Mouse (Mus musculus) v-Abl transformed pro-B cells (cell line): ENCODE data around the gene E130309D02Rik.

Experiments used
- in situ Hi-C, 2 experiments: fragments of 400-800 bp; cut with MboI; formaldehyde crosslinking; loops; one replicate each; pipeline ENCODE4 v1.15.1; 2025; ENCODE audit not compliant: unreplicated experiment in 2 of 2

E130309D02Rik gene

DNA sequence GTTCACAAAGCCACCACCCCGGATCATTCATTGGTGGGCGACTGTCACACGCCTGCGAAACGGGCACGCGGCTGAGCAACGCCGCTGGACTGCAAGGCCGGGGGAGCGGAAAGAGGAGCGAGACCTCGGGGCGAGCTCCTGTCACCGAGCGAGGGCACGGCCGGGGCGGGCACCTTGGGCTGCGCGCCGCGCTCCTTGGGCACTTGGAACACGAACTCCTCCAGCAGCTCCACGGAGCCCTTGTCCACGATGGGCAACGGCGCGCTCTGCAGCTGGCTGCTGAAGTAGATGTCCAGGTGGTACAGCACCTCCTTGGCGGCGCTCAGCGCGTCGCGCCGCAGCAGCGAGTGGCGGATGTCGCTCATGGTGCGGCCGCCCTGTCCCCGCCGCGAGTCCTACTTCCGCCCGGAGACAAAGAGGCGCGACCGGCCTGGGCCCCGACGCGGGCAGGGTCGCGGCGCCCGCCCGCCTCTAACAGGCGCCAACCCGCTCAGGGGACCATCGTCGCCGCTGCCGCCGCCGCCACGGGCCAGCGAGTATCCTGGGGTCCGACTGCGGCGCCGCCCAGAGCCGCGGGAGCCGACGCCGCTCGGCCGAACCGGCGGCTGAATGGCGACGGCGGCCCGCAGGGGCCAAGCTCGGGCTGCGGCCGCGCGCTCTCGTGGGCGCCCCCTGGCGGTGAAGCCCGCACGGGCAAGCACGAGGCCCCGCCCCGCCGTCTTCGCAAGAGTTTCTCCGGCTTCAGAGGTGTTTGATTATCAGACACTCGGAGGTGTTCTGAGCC lies at the start of gene E130309D02Rik:
E130309D02Rik (minus strand) TSS at position 631 of the 784 bp plus-strand sequence.
- in situ Hi-C loops = loop anchor here (5.0 to 25.0 kb wide), 3 partner anchors 92 to 1447 kb away; partner anchors contain the start of genes Tmem130 (in 1 of the 2) and Trrap (in 1 of the 2)

DNA sequence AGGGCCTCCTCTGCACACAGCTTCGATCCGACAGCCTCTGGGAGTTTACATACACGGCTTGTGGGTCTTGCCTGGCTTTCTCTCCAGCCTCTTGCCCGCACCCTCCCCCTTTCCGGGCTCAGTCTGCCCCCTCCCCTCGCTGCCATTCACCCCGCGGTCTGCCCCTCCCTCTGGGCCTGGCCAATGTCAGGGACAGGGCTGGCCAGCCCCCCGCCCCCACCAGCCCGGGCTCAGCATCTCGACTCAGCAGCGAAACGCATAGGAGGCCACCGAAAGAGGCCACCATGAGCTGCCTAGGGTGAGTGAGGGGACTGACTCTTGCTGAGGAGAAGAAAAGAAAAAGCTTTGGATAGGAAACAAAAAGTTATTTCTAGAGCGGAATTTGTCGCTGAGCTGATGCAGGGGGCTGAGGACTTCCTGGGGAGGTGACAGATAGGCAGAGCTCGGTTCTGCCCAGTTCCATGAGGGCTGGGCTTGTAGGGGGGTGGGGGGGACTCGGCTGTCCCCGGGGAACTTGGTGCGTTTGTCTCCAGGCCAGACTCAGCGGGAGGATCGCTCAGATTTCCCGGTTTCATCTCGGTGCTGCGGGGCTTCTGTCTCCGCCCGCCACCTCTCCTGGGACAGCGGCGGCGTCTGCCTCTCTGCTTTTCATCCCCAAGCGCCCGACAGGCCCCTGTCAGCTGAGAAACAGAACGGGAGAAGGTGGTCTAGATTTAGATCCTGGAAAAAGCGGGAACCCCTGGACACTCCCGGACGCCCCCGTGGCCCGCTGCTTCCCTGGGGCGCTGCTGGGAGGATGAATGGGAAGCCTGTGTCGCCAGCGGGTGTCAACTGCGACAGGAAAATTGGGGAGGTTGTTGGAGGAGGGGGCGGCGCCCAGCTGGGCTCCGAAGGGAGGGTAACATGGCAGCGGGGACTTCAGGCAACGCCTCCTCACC lies 48.8 kb upstream of the E130309D02Rik start:
- in situ Hi-C loops = no loop called here

DNA sequence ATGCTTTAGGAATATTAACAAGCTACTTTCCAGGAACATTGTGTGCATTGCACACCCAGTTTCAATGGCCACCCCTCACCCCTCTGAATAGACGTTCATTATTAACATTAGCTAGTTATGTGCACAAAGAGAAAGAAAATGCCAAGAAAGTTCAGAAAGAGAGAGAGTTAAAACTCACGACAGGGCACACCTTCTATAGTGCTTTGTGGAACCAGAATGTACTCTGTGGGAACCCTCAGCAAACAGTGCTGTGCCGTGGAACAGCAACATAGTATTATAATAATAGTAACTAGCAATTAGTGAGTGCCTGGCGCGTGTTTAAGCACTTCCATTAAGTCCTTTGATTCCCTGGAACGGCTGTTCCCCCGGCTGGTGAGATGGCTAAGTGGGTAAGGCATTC lies 46.3 kb upstream of the E130309D02Rik start:
- in situ Hi-C loops = no loop called here

GRCm38 (mm10) chr5:143360000-143360399 lies 44.8 kb upstream of the E130309D02Rik start:
- in situ Hi-C loops = no loop called here

DNA sequence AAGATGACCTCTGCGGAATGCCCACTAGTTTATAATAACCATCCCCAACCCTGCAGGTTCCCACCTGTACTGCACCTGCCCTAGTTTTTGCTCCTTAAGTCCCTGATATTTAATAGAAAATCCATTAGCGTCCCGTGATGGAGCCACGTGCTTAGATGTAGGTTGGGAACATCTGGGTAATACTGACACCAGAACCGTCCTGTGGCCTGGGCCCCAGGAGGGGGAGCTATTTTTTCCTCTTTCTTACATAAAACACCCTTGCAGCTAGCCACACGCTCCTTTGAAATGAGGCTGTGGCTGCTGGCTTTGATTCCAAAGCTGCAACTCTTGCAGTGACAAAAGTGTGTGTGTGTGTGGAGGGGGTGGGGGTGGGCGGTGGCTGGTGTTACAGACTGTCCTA lies 44.1 kb upstream of the E130309D02Rik start:
- in situ Hi-C loops = no loop called here

DNA sequence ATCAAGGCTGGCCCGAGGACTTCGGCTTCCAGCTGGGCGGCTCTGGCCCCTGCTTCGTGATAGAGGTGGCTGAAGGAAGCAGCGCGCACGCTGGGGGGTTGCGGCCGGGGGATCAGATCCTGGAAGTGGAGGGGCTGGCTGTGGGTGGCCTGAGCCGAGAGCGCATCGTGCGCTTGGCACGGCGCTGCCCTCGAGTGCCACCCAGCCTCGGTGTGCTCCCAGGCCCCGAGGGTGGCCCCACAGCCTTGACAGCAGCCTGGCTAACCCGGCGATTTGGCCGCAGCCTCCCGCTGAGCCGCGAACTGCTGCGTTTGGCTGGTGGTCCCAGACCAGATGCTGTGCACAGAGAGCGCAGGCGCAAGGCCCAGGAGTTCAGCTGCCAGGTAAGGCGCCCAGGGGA lies 42.4 kb upstream of the E130309D02Rik start:
- in situ Hi-C loops = no loop called here

- in situ Hi-C loops = no loop called here
Measured at GRCm38 (mm10) chr5:143356686-143357388, 41.7 kb upstream of the E130309D02Rik start, which contains the start of gene Grid2ip. Gene Grid2ip (plus strand): TSS chr5:143357338.

DNA sequence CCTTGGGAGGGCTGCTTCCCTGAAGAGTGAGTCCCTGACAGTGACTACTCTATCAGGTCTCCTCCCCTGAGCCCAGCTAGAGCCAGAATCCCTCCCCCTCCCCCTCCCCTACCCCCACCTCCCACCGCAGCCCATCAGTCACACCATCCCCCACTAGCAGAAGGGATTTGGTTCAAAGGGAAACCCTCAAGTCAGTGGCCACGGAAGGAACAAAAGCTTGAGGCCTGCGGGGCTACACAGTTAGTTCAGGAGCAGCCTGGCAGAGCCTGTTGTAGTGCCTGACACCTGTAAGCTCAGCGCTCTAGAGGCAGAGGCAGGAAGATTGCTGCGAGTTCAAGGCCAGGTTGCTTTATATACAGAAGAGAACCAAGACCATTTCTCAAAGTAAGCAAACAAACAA lies 40.9 kb upstream of the E130309D02Rik start:
- in situ Hi-C loops = no loop called here

- in situ Hi-C loops = no loop called here
Measured at GRCm38 (mm10) chr5:143346367-143346766, 31.2 kb upstream of the E130309D02Rik start.

DNA sequence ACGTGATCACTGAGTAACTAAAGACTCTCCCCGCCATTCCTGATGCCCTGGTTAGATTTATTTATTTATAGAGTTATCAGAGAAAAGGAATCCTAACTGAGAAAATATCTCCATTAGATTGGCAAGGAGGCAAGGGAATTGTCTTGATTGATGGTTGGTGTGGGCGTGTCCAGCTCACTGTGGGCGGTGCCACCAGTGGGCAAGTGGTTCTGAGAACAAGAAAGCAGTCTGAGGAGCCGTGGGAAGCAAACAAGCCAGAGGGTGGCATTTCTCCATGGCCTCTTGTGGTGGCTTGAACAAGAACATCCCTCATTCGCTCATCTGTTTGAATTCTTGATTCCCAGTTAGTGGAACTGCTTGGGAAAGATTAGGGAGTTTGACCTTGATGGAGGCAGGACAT lies 24.4 kb upstream of the E130309D02Rik start:
- in situ Hi-C loops = no loop called here

GRCm38 (mm10) chr5:143336559-143336958 lies 21.4 kb upstream of the E130309D02Rik start:
- in situ Hi-C loops = no loop called here

DNA sequence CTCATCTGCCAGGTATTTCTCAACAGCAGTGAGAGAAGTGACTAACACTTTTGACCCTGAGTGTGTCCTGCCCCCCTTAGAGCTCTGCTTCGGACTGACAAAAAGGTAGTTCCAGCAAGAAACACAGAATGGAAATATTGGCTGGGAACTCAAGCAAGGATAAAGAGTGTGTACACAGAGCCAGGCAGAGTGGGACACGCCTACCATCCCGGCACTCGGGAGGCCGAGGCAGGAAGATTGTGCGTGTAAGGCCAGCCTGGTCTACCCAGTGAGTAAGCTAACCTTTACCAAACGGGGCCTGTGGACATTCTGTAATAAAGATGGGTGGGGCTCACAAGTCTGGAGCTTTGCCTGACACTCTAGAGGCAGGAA lies 19.9 kb upstream of the E130309D02Rik start:
- in situ Hi-C loops = no loop called here

- in situ Hi-C loops = loop anchor here (5.0 kb wide), 1 partner anchor 88 kb away; no protein-coding TSS in a partner anchor
Measured at GRCm38 (mm10) chr5:143334418-143335088, 19.4 kb upstream of the E130309D02Rik start.

DNA sequence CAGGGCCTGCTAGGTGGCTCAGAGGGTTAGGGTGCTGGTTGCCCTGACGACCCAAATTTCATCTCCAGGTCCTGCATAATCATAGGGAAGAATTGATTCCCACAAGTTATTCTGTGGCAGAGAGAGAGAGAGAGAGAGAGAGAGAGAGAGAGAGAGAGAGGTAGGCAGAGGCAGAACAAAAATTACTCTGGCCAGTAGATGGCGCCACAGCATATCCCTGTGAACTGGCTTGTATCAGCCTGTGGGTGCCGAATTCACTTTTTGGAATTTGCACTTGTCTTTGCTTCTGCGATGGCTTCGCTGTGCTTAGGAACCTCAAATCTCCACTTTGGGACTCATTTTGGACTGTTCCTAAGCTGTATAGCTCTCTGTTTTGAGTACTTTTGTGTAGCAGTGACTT lies 18.7 kb upstream of the E130309D02Rik start:
- in situ Hi-C loops = loop anchor here (5.0 kb wide), 1 partner anchor 88 kb away; no protein-coding TSS in a partner anchor

DNA sequence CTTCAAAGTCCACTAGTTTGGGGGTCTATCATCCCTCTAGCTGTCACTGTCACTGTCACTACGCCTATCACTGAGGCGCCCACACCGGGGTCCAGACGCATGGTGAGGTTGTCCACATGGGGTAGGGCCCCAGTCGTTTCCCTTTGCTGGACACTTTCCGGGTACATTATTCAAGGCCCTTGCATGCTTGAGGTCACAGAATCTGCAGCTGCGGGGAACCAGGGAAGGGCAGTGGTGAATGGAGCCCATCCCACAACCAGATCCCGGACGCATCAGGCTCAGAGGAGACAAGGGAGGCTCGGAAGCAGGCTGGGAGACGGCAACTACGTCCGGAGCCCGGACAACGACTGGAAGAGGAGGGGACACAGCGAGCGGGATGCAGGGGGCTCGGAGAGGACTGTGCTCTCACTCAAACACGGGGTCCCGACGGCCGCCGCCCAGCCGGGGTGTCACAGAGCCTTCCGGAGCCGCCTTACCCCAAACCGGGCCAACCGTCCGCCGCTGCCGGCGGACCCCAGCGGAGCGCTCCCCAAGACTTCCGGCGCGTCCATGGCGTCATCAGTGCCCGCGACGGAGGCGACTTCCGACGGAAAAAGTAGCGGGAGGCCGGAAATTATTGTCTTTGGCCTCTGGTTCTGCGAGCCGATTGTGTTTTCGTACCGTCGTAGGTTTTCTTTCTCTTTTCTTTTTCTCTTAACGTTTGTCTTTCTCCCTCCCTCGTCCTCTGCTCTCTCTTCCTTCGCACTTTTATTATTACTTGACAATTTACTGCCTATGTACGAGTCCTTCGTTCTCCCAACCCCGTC lies 13.7 kb upstream of the E130309D02Rik start, which contains the start of gene Zdhhc4:
Zdhhc4 (minus strand) TSS at position 567 of the 806 bp plus-strand sequence.
- in situ Hi-C loops = loop anchor here in 1 of 2 experiments (5.0 kb wide), 1 partner anchor 223 kb away; no protein-coding TSS in a partner anchor

DNA sequence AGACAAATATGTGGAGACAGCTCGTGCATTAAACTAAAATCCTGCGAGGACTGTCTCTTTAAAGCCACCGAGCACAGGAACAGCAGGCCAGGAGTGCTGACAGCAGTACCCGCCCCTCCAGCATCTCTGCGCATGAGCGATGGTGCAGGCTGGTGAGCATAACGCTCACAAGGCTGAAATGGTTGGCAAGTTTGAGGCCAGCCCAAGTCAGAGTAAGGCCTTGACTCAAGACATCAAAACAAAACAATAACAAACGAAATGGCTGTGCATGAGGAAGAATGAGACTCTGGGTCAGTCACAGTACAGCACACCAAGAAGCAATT lies 2.1 kb upstream of the E130309D02Rik start:
- in situ Hi-C loops = loop anchor here (5.0 to 25.0 kb wide), 3 partner anchors 90 to 1445 kb away; partner anchors contain the start of genes Tmem130 (in 1 of the 2) and Trrap (in 1 of the 2)

GRCm38 (mm10) chr5:143316605-143317287 lies 1.6 kb upstream of the E130309D02Rik start:
- in situ Hi-C loops = loop anchor here (5.0 to 25.0 kb wide), 3 partner anchors 91 to 1446 kb away; partner anchors contain the start of genes Tmem130 (in 1 of the 2) and Trrap (in 1 of the 2)

DNA sequence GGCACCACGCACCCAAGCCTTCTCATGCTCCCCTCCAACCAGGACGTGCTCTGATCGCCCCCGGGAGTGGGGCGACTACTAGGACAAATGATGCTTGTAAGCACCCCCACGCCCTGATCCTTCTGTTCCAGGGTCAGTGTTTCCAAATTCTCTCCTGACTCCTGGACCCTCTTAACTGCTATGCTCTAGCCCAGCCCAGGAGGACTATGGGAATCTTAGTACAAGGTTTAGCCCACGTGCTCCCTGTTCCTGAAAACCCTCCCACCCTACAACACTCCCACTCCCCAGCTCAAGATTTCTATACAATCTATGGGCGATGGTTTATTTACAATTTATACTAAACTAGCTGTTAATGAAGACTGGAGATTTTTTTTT lies 341 bp upstream of the E130309D02Rik start:
- in situ Hi-C loops = loop anchor here (5.0 to 25.0 kb wide), 3 partner anchors 92 to 1447 kb away; partner anchors contain the start of genes Tmem130 (in 1 of the 2) and Trrap (in 1 of the 2)
